Mouse (Mus musculus) intestine, postnatal 0 days (tissue): ENCODE measurements around the gene Ripply2. TPM values are rescaled to one million over a fixed set of nuclear protein-coding genes. Genes with fewer than 3 reads are reported as not detected.

Source experiments
- ATAC-seq: fragments of 200-750 bp; cut with Nextera tagmentation; 2 replicates; pipeline ENCODE4 v1.8.0; 2017; ENCODE audit warnings: mild to moderate bottlenecking, moderate TSS enrichment, moderate library complexity
- H3K27ac ChIP-seq: fragments of 300-500 bp; sonication (generic); 2 replicates; pipeline ENCODE4 v1.5.1; 2014; ENCODE audit warnings: mild to moderate bottlenecking, low read depth, low read length, moderate library complexity
- H3K27me3 ChIP-seq: fragments of 300-500 bp; sonication (generic); replicated peaks from 2 replicates; pipeline ENCODE4 v1.6.1; 2014; ENCODE audit warnings: low read length, mixed read lengths; ENCODE audit not compliant: control insufficient read depth, insufficient read depth
- H3K36me3 ChIP-seq: fragments of 300-500 bp; sonication (generic); 2 replicates; pipeline ENCODE4 v1.6.1; 2014; ENCODE audit warnings: mild to moderate bottlenecking, moderate library complexity; ENCODE audit not compliant: control insufficient read depth, insufficient read depth
- H3K4me1 ChIP-seq: fragments of 300-500 bp; sonication (generic); replicated peaks from 2 replicates; pipeline ENCODE4 v1.6.1; 2014; ENCODE audit warnings: antibody characterized with exemption, low read length, mixed read lengths; ENCODE audit not compliant: control insufficient read depth, insufficient read depth
- H3K4me2 ChIP-seq: fragments of 300-500 bp; sonication (generic); replicated peaks from 2 replicates; pipeline ENCODE4 v1.6.1; 2014; ENCODE audit warnings: low read depth, mild to moderate bottlenecking, moderate library complexity
- H3K4me3 ChIP-seq: fragments of 300-500 bp; sonication (generic); 2 replicates; pipeline ENCODE4 v1.5.1; 2014; ENCODE audit warnings: low read depth, low read length
- H3K9ac ChIP-seq: fragments of 300-500 bp; sonication (generic); 2 replicates; pipeline ENCODE4 v1.6.1; 2014; ENCODE audit warnings: mild to moderate bottlenecking, low read depth, low read length
- H3K9me3 ChIP-seq: fragments of 300-500 bp; sonication (generic); 2 replicates; pipeline ENCODE4 v1.6.1; 2016; ENCODE audit warnings: mixed run types; ENCODE audit not compliant: control insufficient read depth
- CTCF ChIP-seq: sonication (generic); IDR thresholded peaks from 2 replicates; pipeline ENCODE4 v1.5.1; 2016; ENCODE audit warnings: low read depth, mild to moderate bottlenecking, control low read depth, antibody characterized with exemption, moderate library complexity
- WGBS: fragments of 180-500 bp; shearing (Covaris S2); extraction: QIAGEN DNeasy Blood & Tissue Kit; methylation state at CpG from one replicate; pipeline ENCODE4 v1.1.7; 2014; 5-methylcytosine and 5-hydroxymethylcytosine counted together
- polyA plus RNA-seq: library from polyadenylated mRNA; unstranded; fragments of >200 nt; fragmentation: Nextera tagmentation; extraction: Ambion mirVana; gene quantifications from 2 replicates; pipeline ENCODE4 v1.2.1, GENCODE M21; 2015

Ripply2 gene
- polyA plus RNA-seq, 1 experiment from 2014 or later = not detected

DNA sequence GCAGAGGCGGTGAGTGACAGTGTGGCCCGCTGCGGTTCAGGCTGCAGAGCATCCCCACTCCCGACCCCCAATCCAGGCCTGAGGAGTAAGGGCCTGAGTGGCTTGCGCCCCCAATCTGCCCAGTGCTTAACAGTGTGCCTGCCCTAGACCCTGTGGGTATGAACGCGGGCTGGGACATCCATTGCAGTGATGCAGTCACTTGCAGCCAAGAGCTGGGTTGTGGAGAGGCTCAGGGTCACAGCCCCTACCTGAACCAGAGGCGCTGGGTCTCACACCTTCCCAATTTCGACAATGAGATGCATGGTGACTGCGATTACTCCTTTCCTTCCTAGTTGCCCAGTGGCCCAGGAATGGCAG, 579 bp downstream of the Ripply2 start:
- Histone ChIP-seq H3K9ac (no peak overlapping the region), H3K27ac (no peak overlapping the region), H3K4me1 (no peaks in the 10 kb centered on the region), H3K36me3 (no peaks in the 10 kb centered on the region), H3K27me3 (peaks cover 39% of the 10 kb centered on the region), H3K9me3 (no peaks in the 10 kb centered on the region), H3K4me2 (peak overlapping the region; percentile 57), H3K4me3 (peak overlapping the region; percentile 35; the same call in 1 of the 2 replicates)
- WGBS = 7% methylated on average over 10 of the region's 10 CpGs
- no peak for ATAC-seq
- TF ChIP-seq CTCF = no peak

DNA sequence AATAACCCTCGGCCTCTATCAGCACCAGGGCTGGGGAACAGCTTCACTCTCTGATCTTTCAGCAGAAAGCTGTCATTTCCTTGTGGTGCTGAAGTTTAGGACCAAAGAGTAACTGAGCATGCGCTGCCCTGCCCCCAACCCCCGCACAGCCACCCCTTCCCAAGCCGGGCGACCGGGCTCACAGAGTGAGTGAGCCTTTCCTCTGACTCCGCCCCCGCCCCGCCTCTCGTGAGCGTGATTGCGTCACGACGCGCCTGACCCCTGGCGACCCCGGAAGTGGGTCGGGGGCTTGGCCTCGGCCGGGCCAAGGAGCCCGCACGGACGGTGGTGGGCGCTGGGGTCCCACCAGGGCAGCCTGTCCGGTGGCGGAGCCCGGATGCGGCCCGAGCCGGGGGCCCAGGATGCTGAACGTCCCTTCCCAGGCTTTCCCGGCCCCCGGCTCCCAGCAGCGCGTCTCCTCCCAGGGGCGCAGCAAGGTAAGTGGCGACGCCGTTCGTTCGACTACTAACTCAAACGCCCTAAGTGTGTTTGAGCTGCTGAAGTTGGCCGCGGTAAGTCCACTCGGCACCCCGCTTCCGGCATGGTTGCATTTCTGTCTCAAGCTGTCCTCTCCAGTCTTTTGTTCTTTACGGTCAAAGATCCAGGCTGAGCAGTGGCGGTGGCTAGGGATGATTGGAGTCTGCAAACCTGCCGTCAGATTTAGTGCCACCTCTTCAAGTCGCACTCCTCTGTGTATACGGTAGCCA, 6.6 kb downstream of the Ripply2 start, which contains the start of gene Cyb5r4:
TSS of gene Cyb5r4 (plus strand) at position 237 of the 746 bp plus-strand sequence.
- WGBS = under 1% methylated on average over 52 of the region's 52 CpGs
- peaks cover 4% of the 10 kb centered on the region for H3K4me1 ChIP-seq
- TF ChIP-seq CTCF = no peak
- peak within 1 kb of the TSS; percentile 88 for H3K4me3 ChIP-seq
- peak within 1 kb of the TSS; percentile 87 for H3K9ac ChIP-seq
- ATAC-seq = peak; percentile 100
- H3K27me3 ChIP-seq = peaks cover 10% of the 10 kb centered on the region; the same call in 1 of the 2 replicates
- H3K27ac ChIP-seq = peak within 1 kb of the TSS; percentile 90
- H3K36me3 ChIP-seq = no peaks in the 10 kb centered on the region
- H3K4me2 ChIP-seq = peak within 1 kb of the TSS; percentile 75
- no peaks in the 10 kb centered on the region for H3K9me3 ChIP-seq

DNA sequence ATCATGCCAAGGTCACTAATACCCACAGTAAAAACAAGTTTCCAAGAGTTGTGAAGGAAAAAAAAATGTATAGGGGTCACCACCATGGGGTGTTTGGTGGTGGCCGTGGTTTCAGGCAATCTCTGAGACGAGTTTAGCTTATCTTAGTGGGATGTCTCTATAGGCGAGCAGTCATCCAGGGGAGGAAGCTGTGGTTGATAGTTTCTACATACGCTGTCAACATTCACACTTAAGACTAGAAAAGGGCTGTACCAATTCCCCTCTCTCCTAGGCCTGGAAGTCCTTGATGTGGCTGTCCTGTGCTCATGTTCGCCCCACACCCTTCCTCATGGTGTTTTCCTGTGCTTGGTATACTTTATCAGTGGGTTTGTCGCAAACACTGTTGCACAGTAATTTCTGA, 10.4 kb downstream of the Ripply2 start:
- Histone ChIP-seq H3K4me2 (no peak overlapping the region), H3K36me3 (peaks cover 8% of the 10 kb centered on the region; the same call in 1 of the 2 replicates), H3K27me3 (no peaks in the 10 kb centered on the region), H3K27ac (no peak overlapping the region), H3K4me3 (no peak overlapping the region), H3K4me1 (peaks cover 4% of the 10 kb centered on the region), H3K9me3 (no peaks in the 10 kb centered on the region), H3K9ac (no peak overlapping the region)
- 78% methylated on average over 6 of the region's 6 CpGs for WGBS
- no peak for TF ChIP-seq CTCF
- no peak for ATAC-seq

- peak; percentile 89 for TF ChIP-seq CTCF
- ATAC-seq = no peak
- Histone ChIP-seq H3K9me3 (no peaks in the 10 kb centered on the region), H3K4me1 (peaks cover 4% of the 10 kb centered on the region), H3K36me3 (peaks cover 15% of the 10 kb centered on the region; the same call in 1 of the 2 replicates), H3K27me3 (no peaks in the 10 kb centered on the region), H3K4me3 (no peak overlapping the region), H3K4me2 (no peak overlapping the region), H3K9ac (no peak overlapping the region), H3K27ac (no peak overlapping the region)
- 42% methylated on average over 8 of the region's 8 CpGs for WGBS
Observed at GRCm38 (mm10) chr9:87027423-87028084, 12.2 kb downstream of the Ripply2 start.

DNA sequence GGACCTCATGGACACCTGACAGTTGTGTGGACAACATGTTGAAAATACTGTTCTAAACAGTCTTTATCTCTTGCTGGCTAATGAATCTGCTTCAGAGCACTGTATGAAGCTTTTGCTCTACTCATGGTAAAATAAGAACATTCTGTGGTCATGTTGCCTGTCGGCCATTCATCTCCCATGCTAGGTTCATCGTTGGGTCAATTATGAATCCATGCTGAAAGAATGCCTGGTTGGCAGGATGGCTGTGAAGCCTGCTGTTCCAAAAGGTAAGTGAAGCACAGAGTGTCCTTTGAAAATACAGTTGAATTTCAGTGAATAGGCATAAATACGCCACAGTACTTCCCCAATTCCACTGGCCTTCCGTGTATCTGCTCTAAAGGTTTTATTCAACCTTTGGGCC, 16.9 kb downstream of the Ripply2 start:
- TF ChIP-seq CTCF = no peak
- no peak overlapping the region for H3K4me3 ChIP-seq

DNA sequence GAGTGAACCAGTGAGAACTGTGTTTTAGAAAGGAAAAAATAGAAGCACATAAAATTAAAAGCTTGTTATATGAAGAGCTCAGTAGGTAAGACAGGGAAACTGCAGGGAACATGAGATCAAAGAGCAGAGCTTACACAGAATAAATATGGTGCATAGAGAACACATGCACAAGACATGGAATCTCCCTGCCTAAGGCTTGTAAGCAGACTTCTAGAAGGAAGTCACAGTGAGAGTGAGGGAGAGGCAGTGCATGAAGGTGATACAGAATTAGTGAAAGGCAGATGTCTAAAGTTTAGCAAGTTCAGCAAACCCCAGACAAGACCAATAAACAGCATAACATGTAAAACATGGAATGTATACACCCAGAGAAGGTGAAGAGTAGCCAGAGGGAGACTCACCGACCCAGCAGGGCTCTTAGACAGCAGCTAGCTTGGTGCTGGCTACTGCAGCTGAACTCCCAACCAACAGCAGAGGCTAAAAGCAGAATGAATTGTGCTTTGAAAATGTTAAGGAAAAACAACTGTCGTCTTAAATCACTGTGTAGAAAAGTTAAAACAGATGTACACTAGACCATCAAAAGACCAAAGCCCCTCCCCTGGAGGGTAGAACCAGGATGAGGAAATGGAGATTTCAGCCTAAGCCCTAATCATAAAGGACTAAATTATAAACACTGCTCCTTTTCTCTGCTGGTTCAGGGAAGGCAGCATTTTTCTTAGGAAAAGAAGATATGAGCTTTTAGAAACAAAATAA, 19.7 kb downstream of the Ripply2 start:
- Histone ChIP-seq H3K4me2 (no peak overlapping the region), H3K9me3 (no peaks in the 10 kb centered on the region), H3K36me3 (peaks cover 9% of the 10 kb centered on the region; the same call in 1 of the 2 replicates), H3K27me3 (no peaks in the 10 kb centered on the region), H3K4me1 (no peaks in the 10 kb centered on the region), H3K9ac (no peak overlapping the region), H3K27ac (no peak overlapping the region), H3K4me3 (no peak overlapping the region)
- no peak for TF ChIP-seq CTCF
- no peak for ATAC-seq
- 72% methylated on average over 2 of the region's 2 CpGs for WGBS

More for the DNA sequence above, 16.9 kb downstream of the Ripply2 start:
- Histone ChIP-seq H3K9ac (no peak overlapping the region), H3K4me2 (no peak overlapping the region), H3K9me3 (no peaks in the 10 kb centered on the region), H3K27ac (no peak overlapping the region), H3K27me3 (no peaks in the 10 kb centered on the region), H3K36me3 (peaks cover 18% of the 10 kb centered on the region; the same call in 1 of the 2 replicates), H3K4me1 (no peaks in the 10 kb centered on the region)
- no peak for ATAC-seq
- 82% methylated on average over 4 of the region's 4 CpGs for WGBS
